ENCODE assay signal across 8 mouse cellular contexts in the genomic region with DNA sequence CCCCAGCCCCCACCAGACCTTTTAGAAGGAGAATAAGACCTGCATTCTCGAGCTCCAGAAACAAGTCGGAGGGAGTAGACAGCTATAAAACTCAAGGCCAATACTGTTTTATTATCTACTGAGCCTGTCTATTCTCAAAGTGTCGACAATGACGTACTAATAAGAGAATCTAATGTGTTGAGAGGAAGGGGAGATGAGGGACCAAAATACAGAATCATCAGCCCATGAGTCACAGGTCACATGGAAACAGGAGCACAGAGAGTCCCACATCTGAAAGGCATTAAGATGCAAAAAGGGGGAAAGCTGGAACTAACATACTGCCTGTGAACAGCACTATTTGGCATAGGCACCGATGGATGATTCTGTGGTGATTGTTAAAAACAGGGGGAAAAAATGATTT.
"Had no signal": no experiment of that assay in that cellular context is flagged by ENCODE, and none has a peak within 500 bp of the region (broad histone marks: within the 10 kb centered on the region; RNA-seq: fewer than 3 reads in every experiment).

No protein-coding gene starts in this region.

- ATAC-seq: lung, postnatal 0 days; midbrain, embryonic 13.5 days had no signal

- H3K9me3 ChIP-seq: midbrain, embryonic 13.5 days had no signal

- H3K9ac ChIP-seq: liver, embryonic 14.5 days; midbrain, embryonic 13.5 days had no signal

- DNase-seq: kidney, postnatal 25 days; lung, adult 2 months; lung, postnatal 36 days; right cerebral cortex, adult 18-20 months; right cerebral cortex, postnatal 25 days had no signal

- H3K27me3 ChIP-seq: midbrain, embryonic 13.5 days had no signal

- H3K27ac ChIP-seq: liver, embryonic 14.5 days; midbrain, embryonic 13.5 days had no signal

- H3K4me2 ChIP-seq: midbrain, embryonic 13.5 days had no signal

- H3K4me3 ChIP-seq: midbrain, embryonic 13.5 days had no signal
